Mouse (Mus musculus): ENCODE measurements around the gene Nol4l.
A peak's percentile ranks its signal among the peaks of the same experiment; 100 is the strongest.

The Nol4l gene

DNA sequence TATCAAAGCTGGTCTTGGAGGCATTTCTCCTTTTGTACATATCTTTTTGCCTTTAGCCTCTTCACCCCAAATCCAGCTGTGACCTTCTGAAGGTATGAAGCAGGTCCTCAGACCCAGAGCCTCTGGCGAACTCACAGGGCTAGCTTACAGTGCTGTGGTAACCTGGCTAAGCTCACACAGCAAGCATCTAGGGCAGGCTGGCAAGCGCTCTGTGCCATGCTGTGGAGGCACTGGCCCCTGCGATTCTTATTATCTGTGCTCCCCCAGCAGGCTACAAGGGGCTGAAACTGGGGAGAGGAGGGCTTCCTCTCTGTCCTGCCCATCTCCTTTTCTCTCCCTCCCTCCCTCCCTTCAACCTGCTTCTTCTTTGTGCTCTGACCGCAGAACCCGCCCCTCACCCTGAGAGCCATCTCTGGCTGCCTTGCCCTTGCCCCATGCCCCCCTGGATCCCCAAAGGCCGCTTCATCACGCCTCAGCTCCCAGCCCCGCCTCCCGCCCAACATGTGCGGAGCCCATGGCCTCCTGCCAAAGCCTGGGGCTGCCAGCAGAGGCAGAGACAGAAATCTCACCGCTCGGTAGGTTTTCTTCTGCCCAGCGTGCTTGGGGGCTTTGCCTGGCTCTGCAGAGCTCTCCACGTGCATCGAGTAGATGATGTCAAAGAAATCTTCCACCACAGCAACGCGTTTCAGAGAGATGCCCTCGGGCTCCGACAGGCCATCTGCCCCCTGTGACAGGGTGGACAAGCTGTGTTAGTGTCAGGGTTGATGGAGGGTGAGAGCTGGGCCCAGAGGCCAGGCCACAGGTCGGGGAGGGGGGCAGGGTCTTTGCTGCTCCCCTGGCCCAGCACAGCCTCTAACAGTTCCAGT lies 46.4 kb downstream of the Nol4l start:
- no peak for DNase-seq (ENCODE audit: low spot score in 2 of 2)

DNA sequence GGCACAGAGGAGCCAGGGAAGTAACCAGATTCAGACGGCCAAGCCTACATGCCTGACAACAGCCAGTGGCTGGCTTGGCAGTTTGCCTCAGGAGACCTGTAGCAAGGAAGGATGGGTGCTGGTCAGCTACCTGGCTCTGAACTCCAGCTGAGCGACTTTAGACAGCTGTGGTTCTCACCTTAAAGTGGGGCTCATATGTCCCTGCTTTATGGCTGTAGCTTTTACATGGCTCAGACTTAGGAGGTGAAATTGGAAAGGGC lies 48.0 kb downstream of the Nol4l start:
- DNase-seq (ENCODE audit: low spot score in 2 of 2) = no peak

DNA sequence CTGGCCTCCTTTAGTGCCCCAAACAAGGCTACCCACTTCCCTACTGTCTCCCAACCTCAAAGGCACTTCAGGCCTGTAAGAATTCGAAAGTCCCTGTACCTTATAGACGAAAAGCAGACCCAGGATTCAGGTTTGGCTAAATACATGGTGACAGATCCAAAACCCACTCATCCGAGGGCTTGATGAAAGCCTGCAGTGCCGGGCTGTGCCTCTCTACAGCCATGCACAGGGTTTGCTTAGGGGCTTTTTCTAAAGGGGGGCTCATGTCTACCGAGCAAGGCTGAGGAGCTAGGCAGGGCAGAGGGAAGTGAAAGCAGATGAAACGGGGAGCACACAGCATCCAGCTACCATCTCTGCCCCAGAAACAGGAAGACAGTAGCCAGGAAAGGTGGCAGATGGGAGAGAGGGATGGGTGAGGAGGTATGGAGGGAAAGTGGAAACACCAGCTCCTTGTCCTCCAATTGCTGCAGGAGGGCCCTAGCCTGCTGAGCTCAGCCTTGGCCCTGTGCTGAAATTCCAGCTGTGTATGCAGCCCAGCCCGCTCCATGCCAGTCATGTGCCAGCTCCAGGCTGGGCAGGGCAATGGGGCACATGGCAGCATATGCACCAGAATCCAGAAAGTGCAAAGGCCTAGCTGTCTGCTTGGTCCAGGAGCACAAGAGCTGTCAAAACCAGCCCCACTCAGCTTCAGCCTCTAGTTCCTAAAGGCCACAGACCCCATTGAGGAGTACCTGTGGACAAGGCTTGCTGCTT lies 48.5 kb downstream of the Nol4l start:
- DNase-seq (ENCODE audit: low spot score in 2 of 2) = no peak

DNA sequence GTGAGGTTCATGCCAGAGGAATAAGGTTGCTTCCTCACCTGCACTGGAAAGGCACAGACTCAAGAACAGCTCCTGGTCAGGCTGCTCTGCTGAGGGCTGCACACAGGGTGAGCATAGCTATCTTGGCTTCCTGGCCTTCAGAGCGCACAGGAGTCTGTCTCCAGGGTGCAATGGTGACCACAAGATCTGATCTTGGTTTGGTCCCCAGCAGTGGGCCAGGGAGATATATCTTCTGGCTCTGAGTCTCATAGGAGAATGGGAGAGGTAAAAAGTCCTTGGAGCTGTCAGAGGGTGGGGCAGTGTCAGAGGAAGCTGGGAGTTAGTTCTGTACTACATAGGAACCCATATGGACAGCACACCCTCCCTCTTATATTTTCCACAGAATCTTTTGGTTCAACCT lies 50.3 kb downstream of the Nol4l start:
- DNase-seq (ENCODE audit: low spot score in 2 of 2) = no peak

DNA sequence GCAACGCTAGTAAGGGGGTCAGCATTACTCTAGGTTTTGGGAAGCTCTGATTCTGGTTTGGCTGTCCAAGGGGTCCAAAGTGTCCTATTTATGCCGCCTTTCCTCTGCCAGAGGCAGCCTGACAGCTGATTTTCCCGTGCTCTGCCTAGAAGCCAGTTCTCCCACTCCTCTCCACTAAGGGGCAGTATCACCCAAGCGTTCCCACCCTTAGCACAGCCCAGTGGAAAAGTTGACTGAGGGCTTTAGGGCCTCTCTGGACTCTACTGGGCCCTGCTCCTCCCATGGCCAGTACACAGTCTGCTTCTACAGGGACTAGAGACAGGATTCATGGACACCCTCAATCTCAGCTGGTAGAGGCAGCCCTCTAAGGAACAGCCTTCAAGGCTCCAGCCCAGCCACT lies 51.2 kb downstream of the Nol4l start:
- peak; percentile 40 to 50 for DNase-seq (ENCODE audit: low spot score in 2 of 2)

DNA sequence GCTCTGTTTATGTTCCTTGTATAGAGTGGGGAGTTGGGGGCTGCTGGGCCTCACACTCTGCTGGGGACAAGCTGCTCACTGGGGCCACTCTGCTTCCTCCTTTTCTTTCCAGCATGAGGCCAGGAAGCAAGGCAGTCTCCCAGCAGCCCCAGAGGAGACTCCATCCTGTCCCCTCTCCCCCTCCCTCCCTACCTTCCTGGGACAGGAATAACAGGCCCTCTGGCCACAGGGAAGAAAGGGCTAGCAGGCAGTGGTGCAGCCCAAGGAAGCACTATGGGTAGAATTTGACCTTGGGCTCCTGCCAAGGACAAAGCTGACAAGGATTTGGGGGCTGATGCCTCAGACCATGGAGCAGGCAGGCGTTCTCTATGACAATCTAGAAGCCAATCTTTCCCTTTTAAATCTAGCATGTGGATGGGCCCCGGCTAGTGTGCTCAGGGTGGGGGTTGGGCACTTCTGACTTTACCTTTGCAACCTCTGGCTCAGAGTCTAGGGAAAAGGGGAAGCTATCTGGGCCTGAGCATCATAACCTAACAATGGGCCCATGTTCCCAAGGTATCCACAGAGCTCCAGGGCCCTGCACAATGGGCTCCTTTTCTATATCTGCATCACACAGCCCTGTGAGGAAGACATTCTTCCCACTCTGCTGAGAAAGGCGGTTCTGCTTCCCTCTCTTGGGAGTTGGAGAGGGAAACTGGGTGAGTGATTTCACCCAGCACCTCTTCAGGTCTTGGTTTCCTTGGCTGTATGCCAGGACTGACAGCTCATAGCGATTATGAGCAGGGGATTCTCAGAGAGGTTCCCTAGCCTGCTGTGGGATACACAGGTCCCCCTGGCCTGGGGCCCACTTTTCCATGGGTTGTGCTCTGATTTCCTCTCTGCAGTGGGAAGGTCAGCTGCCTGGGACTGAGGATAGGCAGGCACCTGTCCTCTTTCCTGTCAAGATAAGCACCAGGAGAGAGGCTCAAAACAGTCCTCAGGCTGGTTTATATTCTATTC lies 54.4 kb downstream of the Nol4l start:
- no peak for DNase-seq (ENCODE audit: low spot score in 2 of 2)

DNA sequence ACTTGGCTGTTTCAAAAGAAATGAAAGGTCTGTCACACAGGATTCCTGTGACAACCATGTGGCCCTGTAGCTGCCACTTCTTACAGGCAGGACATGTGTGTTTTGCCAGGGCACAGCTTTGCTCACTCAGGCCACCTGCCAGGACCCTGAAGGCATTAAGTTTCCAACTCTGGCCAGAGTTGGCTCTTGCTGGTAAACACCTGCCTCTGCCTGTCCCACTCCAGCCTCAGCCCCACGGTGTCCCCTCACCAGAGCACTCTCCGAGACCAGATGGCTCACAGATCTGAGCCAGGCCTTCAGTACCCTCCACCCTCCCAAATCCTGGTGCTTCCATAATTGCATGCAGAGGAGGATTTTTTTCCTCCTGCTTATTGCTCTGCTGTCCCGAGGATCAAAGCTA lies 58.8 kb downstream of the Nol4l start:
- no peak for DNase-seq (ENCODE audit: low spot score in 2 of 2)

DNA sequence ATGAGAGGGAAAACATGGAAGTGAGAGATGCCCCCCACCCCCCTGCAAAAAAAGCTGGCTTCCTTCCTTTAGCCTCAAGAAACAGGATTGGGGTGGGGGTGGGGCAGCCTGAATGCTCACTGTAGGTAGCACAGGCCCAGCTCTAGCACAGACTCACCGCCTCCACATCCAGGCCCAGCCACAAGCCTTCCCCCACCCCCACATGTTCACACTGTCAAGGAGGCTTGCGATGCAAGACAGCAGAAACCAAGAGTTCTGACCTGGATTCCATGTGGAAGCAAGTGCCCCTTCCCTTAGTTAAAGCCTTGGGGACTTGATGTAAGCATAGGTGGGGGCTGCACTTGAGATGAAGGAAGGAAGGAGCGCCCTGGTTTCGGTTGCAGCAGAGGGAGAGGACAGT lies 60.0 kb downstream of the Nol4l start:
- no peak for DNase-seq (ENCODE audit: low spot score in 2 of 2)

DNA sequence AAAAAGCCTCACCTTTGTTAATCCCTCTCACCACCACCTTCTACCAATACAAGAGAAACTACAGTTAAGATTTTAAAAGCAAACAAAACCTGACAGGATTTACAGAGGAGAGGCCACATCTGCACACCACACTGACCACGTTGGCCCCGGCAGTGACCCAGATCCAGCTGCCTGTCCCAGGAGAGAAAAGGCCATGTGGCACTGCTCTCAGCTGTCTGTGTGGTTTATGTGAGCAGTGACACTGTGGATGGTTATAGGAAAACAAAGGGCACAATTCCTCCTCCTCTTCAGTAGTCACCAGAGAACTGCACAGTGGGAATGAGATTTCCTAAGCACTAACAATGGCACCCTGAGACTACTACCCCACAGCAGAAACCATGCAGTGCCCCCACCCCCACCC lies 60.5 kb downstream of the Nol4l start:
- no peak for DNase-seq (ENCODE audit: low spot score in 2 of 2)

DNA sequence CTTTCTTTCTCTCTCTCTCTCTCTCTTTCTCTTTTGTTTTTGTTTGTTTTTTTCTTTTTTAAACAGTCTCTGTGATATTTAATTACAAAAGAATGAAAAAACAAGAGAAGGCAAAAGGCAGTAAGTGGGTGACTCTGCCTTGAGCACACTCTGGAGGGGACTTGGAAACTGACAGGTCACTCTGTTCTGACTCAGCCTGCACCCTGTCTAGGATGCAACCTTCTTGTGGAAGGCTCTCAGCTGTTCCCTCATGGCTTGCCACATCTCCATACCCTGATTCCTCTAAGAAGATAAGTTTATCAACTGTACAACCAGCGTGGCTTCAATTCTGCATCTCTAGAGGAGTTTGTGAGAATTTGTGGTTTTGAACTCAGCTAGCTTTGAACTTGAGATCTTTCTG lies 62.4 kb downstream of the Nol4l start:
- DNase-seq (ENCODE audit: low spot score in 2 of 2) = no peak

DNA sequence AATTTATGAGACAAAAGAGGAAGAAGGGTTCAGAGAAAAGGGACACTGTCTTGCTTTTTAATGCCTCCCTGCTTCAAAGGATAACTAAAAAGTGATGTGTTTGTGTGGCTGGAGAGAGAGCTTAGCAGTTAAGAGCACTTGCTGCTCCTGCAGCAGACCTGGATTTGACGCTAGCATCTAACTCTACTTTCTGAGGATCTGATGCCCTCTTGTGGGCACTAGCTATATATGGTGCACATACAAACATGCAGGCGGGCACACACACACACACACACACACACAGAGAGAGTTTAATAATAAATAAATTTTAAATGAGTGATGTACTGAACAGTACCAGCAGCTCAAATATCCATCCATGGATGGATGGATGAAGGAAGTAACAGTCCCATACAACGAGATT lies 66.5 kb downstream of the Nol4l start:
- DNase-seq (ENCODE audit: low spot score in 2 of 2) = no peak

DNA sequence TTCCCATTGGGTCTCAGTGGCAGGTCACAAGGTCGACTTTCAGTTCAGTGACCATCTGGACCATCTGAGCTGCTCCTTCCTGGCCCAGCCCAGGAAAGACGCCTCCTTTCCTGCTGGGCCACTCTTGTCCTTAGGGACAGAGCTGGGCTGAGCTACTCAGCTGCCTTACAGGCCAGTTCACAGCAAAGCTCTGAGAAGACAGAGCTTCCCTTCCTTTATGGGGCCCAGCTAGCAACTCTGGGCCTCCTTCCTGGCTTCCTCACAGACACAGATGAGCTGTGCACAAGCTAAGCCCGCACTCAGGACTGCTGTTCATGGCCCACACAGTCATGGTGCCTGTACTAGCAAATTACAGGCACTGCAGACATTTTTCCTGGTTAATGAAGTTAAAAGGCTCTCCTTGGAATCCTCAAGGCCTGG lies 71.7 kb downstream of the Nol4l start:
- no peak for DNase-seq (ENCODE audit: low spot score in 2 of 2)

DNA sequence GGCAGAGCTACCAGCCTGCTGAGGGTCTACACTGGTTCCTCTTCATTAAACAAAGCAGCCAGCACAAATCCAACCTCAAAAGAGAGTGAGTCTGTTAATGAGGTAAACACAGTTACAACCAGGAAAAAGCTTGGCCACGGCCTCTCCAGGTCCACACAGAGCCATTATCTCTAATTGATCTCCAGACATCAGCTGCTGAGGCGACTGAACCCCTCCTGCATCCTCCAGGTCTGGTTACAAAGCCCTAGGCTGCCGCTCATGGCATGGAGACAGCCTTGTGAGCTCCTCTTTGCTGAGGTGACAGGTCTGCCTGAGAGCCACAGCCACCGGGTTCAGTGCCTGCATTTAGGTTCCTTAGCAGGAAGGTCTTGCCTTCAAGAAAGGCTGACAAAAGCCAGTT lies 72.3 kb downstream of the Nol4l start:
- no peak for DNase-seq (ENCODE audit: low spot score in 2 of 2)

DNA sequence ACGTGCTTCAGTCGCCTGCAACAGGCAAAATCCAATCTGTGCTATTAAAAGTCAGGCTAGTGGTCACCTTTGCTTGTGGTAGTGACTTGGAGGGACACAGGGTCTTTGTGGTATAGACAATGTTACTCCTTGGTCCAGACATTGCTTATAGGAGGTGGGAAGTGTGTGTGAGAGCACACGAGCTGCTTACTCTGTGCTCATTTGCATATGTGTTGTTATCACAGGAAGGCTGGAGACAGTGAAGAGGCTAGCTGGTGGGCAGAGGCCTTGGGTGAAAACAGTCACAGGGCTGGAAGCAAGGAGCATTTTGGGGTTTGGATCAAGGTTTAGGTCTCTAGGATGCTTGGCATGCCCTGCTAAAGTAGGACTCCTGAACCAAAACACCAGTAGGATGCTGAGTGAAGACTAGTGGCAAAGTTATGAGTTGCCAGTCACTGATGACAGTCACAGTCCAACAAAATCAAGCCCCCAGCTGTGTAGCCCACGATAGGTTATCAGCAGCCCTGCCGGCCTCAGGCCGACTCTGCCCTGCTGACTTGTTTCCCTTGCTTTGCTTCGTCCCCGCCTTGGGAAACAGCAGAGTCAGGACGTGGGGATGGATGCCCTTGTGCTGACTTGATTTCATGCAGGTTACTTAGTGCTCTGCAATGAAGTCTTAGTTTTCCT lies 74.8 kb downstream of the Nol4l start:
- no peak for DNase-seq (ENCODE audit: low spot score in 2 of 2)

DNA sequence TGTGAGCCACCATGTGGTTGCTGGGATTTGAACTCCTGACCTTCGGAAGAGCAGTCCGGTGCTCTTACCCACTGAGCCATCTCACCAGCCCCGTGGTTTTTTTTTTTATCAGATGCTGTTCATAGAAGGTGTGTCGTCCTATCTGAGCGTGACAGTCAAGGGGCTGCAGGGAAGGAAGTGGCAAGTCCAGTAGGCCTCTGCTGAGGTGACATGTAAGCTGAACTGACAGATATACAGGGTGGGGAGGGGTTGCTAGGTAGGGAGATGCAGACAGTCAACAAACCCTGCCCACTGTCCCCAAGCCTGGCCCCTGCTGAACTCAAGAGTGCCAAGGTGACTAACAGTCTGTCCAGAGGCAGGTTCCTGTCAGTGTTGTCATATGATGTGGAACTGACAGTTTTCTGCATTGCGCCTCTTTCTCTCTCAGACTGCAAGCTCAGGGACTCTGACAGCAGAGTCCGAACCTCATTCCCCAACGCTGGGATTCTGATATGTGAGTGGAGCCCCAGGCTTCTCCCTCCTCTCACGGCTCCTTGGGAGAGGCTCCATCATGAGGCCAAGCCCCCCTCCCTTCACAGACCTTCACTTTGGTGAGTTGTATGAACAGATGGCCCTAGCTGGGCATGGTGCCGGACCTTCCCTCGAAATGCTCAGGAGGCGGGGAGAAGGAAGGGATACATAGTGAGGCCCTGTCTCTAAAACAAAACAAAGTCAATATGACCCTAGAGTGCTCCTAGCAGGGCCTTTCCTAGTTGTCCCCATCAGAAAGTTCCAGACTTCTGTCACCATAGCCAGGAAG lies 75.6 kb downstream of the Nol4l start:
- DNase-seq (ENCODE audit: low spot score in 2 of 2) = no peak

DNA sequence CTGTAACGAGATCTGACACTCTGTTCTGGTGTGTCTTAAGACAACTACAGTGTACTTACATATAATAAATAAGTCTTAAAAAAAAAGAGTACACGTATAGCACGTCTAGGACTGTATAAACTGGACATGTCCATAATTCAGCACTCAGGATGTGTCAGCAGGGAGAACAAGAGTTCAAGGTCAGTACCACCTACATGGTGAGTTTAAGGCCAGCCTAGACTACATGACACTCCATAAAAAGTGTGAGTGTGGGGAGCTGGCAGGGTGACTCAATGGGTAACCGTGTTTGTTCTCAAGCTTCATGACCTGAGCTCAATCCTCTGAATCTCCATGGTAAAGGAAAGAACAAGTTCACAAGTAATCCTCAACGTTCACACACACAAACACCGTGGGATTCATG lies 81.3 kb downstream of the Nol4l start:
- no peak for DNase-seq (ENCODE audit: low spot score in 2 of 2)

DNA sequence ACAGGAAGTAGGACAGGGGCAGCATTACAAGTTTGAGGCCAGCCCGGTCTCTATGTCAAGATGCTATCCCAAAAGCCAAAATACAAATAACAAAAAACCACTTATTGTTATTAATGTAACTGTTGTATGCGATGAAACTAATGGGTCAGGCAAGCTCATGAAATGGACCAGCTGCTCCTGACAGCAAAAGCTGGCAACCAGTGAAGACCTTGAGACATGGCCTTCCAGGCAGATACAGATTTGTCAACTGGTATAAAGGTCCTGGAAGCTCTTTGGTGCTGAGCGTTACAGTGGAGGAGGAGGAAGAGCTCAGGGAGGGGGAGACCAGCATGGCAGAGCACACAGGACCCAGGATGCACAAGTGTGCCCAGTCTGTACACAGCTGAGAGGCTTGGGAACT lies 82.1 kb downstream of the Nol4l start:
- no peak for DNase-seq (ENCODE audit: low spot score in 2 of 2)

DNA sequence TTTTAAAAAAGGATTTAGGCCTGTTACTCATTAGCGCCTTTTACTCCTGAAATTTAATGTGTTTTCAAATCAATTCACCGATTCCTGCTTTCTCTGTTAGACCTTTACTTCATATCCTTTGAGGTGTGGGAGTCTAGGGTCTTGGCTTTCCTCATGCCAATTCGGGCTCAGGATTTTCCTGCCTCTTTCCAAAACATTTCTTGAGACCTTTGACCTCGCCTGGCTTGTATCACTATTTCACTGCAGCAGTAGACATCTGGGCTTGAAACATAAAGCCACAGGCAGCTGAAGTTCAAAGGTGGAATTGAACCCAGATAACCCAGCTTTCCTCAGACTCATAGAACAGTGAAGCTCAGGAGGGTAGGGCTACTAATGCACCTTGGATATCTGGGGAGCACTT lies 83.3 kb downstream of the Nol4l start:
- no peak for DNase-seq (ENCODE audit: low spot score in 2 of 2)

DNA sequence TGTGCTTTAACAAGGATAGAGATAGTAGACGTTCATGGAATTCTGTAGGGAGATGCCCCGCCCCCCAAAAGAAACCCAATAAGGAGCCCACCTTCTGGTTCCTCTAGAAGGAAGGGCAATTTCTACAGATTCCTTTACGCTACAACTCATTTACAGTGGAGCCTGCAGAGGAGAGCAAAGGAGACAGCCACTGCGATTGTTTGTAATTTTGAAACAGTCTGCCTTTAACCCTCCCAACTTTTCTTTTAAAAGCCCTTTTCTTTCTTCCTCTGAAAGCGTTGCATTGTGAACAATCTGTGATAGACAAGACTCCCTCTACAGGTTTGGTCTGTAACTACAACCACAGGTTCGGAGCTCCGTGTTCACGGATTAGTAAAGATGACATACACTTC lies 83.8 kb downstream of the Nol4l start:
- DNase-seq (ENCODE audit: low spot score in 2 of 2) = no peak

DNA sequence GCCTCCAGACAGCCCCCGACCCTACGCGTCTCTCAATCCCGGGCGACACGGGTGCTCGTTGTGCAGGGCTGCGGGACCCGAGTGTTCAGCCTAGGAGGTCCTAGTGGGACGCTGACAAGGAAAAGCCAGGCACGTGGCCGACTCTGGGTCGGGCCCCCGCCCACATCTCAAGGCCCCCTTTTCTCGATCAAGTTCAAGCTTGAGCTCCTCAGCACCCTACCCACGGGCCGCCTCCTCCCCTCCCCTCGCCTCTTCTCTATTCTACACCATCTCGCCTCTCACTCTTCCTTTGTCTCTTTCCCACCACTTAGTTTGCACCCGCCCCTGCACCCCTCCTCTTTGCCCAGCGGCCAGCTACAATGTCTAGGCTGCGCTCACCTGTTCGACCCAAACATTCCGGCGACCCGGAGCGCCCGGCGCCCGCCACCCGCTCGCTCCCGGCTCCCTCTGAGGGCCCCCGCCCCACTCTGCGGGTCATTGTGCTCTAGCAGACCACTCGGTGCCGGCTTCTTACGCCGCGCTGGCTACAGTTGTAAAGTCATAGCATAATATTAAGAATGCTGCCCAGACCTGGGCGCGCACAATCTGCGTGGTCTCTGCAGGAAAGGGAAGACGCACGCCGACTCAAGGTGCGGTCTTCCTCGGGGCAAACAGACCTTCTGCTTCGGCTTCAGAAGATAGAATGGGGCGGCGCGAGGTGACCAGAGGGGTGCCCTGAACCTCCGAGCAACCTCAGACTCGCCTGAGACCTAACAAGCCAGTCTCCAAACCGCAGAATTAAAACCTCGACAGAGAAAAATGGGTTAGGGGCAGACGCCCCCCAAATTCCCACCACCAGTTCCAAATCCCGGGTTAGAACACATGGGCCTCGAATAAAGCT lies 84.4 kb downstream of the Nol4l start:
- DNase-seq (ENCODE audit: low spot score in 2 of 2) = no peak
